Mouse (Mus musculus) spleen, adult 2 months (tissue): Measurements from ENCODE around the gene Gm9887.

Experiments used
- CTCF ChIP-seq: fragments of 200-500 bp; IDR thresholded peaks from 2 replicates; pipeline ENCODE4 v1.5.1; 2011; ENCODE audit warnings: mild to moderate bottlenecking, inconsistent platforms; ENCODE audit not compliant: insufficient read depth, insufficient read length, insufficient replicate concordance; ENCODE audit errors: extremely low read depth
- POLR2A ChIP-seq: fragments of 200-500 bp; IDR thresholded peaks from 2 replicates; pipeline ENCODE4 v1.6.1; 2011; ENCODE audit warnings: low read depth, low read length, inconsistent platforms

- peak; percentile 72; the same call in 1 of the 2 replicates for TF ChIP-seq CTCF
- TF ChIP-seq POLR2A: no peak
Measured at GRCm38 (mm10) chr12:69371421-69371853, 821 bp downstream of the Gm9887 start.
